Mouse (Mus musculus) ES-Bruce4 (cell line): Measurements from ENCODE around the gene Baz2a.

Experiments
- CTCF ChIP-seq: IDR thresholded peaks from one replicate; pipeline ENCODE4 v1.8.1; 2011; ENCODE audit warnings: low read depth, low read length
- EP300 ChIP-seq: IDR thresholded peaks from 2 replicates; pipeline ENCODE4 v1.6.1; 2011; ENCODE audit warnings: low read depth, low read length; ENCODE audit not compliant: insufficient read depth
- POLR2A ChIP-seq: IDR thresholded peaks from one replicate; pipeline ENCODE4 v1.8.1; 2011; ENCODE audit warnings: low read length; ENCODE audit not compliant: insufficient read depth

DNA sequence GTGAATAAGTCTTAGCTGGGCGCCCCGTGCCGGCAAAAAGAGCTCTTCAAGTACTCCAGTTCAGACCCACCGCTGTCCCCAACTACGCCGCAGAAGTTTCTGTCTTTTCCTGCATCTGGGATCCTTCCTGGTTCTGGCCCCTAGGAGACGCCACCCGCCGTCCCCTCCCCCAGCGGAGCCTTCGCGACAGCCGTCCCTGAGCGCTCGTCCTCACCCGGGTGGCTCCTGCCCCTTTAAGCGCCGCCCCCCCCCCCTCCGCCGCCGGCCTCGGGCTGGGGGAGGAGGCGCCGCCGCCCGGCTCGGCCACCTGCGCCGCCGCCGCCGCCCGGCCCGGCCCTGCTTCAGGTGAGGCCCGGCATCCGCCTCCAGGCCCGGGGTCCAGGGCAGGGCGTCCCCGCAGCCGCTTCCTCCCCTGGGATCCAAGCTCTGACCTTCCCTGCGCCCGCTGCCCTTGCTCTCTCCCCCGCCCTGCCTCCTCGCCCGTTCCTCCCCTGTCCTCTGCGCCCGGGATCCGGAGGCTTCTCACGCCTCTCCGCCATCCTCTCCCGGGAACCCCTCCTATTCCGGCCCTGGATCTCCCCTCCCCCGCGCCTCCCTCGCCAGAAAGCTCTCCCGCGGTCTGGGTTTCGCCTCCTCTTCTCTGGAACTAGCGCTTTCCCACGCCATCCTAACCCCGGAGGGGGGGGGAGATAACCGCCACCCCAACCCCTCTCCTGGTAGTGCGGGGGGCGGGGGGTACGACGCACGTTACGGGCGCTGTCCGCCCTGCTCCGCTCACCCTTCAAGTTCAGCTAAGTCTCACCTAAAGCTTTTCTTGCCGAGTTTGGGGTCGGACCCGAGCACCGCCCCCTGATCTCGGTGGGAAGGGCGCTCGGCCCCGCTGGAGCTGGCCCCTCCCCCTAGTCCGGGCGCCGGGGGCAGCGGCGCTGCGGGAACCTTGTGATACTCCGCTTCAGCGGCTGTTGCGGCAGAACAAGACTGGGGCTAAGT is 1.4 kb downstream of the Baz2a start:
- peak; percentile 25 for TF ChIP-seq CTCF
- peak; percentile 42 for TF ChIP-seq POLR2A
- TF ChIP-seq EP300, result 0 out of 2 replicates have a peak, but pooled peaks have one; percentile 37
